Mouse (Mus musculus) limb, embryonic 10.5 days (tissue): Measurements from ENCODE around the gene Il1rapl2. TPM values are rescaled to one million over a fixed set of nuclear protein-coding genes. Genes with fewer than 3 reads are reported as not detected.

Experiments
- DNase-seq: peaks from one replicate; pipeline ENCODE4 v3.0.0-alpha.2; 2017; ENCODE audit warnings: low spot score
- H3K27ac ChIP-seq: fragments of 300-500 bp; sonication (generic); 2 replicates; pipeline ENCODE4 v1.5.1; 2016; ENCODE audit warnings: mild to moderate bottlenecking
- H3K27me3 ChIP-seq: fragments of 300-500 bp; sonication (generic); 2 replicates; pipeline ENCODE4 v1.6.1; 2016; ENCODE audit warnings: low read depth, mild to moderate bottlenecking; ENCODE audit not compliant: poor library complexity, severe bottlenecking
- H3K36me3 ChIP-seq: fragments of 300-500 bp; sonication (generic); 2 replicates; pipeline ENCODE4 v1.6.1; 2016; ENCODE audit warnings: mild to moderate bottlenecking, moderate library complexity
- H3K4me1 ChIP-seq: fragments of 300-500 bp; sonication (generic); 2 replicates; pipeline ENCODE4 v1.6.1; 2016
- H3K4me3 ChIP-seq: fragments of 300-500 bp; sonication (generic); 2 replicates; pipeline ENCODE4 v1.5.1; 2016; ENCODE audit warnings: mild to moderate bottlenecking, moderate library complexity
- H3K9me3 ChIP-seq: fragments of 300-500 bp; sonication (generic); replicated peaks from 2 replicates; pipeline ENCODE4 v1.6.1; 2016; ENCODE audit warnings: mild to moderate bottlenecking
- WGBS: fragments of 180-500 bp; shearing (Covaris S2); methylation state at CpG from one replicate; pipeline ENCODE4 v1.1.7; 2016; 5-methylcytosine and 5-hydroxymethylcytosine counted together
- polyA plus RNA-seq: library from polyadenylated mRNA; unstranded; fragments of >200 nt; fragmentation: Nextera tagmentation; extraction: Ambion mirVana; gene quantifications from 2 replicates; pipeline ENCODE4 v1.2.1, GENCODE M21; 2016

Il1rapl2 gene
- polyA plus RNA-seq, 1 experiment from 2014 or later: 0.09 TPM

DNA sequence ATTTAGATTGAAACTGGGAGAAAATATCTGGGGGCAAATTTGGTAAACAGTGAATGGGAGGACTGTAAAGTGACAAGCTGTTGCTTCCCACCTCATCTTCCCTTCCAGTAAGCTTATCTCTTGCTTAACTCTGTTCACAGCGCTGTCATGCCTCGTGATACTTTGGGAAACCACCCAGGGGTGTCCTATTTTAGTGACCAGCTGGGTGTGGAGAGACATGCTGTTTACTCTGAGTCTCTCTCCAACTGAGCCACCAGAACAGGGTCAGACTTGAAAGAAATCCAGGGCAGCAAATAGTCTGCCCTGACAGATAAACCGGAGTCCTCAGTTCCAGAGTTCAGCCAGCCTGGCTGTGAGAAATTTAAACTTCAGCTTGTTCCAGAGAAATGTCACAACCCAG lies 867.5 kb downstream of the Il1rapl2 start:
- Histone ChIP-seq H3K4me3 (no peak overlapping the region), H3K4me1 (no peaks in the 10 kb centered on the region), H3K27ac (no peak overlapping the region), H3K36me3 (no peaks in the 10 kb centered on the region), H3K9me3 (no peaks in the 10 kb centered on the region), H3K27me3 (peaks cover 14% of the 10 kb centered on the region; the same call in 1 of the 2 replicates)
- no peak for DNase-seq
- 65% methylated on average over 3 of the region's 3 CpGs for whole genome bisulfite sequencing

DNA sequence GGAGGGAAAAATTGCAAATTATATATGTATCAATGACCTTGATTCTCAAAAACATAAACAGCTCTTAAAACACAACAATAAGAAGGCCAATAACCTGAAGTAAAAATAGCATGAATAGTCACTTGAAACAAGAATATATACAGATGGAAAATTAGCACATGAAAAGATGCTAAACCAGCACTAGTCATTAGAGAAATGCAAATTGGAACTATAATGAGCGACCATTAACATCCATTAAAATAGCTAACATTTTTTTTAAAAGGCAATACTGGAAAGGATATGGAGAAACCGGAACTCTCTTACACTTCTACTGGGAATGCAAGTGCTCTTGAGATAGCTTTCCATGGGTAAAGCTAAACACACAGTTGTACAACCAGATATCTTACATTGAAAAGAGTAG lies 879.4 kb downstream of the Il1rapl2 start:
- Histone ChIP-seq H3K4me3 (no peak overlapping the region), H3K27ac (no peak overlapping the region), H3K27me3 (0 out of 2 replicates have a peak, but pooled peaks cover 11% of the 10 kb centered on the region), H3K4me1 (no peaks in the 10 kb centered on the region), H3K36me3 (no peaks in the 10 kb centered on the region), H3K9me3 (no peaks in the 10 kb centered on the region)
- no peak for DNase-seq
- WGBS: 93% methylated on average over 2 of the region's 2 CpGs

DNA sequence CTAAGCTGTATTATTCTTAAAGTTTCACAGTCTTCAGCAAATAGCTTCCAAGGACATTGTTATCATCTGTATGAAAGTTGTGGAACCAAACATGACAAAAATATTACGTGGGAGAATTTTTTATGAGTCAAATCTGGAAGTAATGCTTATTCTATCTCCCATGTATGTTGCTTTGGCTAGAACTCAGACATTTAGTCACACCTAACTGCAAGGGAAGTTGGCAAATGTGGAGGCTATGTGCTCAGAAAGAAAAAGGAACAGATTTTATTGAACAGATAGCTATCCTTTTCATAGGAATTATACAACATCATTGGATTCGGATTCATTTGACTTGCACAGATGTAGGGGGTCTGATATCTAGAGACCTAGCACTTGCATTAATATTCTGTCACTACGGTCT lies 908.1 kb downstream of the Il1rapl2 start:
- Histone ChIP-seq H3K9me3 (no peaks in the 10 kb centered on the region), H3K4me3 (no peak overlapping the region), H3K4me1 (no peaks in the 10 kb centered on the region), H3K27me3 (peaks cover 16% of the 10 kb centered on the region), H3K27ac (no peak overlapping the region), H3K36me3 (no peaks in the 10 kb centered on the region)
- DNase-seq: no peak
- 84% methylated on average over 3 of the region's 3 CpGs for WGBS

DNA sequence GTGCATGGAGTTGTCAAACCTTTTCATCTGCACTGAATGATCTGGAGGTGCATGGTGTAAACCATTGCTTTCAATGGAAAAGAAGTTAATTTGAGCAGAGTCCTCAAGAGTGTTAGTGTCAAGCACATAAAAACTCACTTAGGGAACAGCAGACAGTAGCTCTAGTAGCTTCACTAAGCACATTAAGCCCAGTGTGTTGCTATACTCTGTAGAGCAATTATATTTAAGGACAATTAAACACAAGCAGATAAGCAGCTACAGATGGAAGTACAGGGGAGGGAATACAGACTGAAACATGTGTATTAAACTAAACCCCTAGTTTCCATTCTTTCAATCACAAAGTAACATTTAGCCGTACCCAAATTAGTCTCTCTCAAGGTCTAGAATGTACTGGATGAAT lies 930.1 kb downstream of the Il1rapl2 start:
- Histone ChIP-seq H3K9me3 (no peaks in the 10 kb centered on the region), H3K4me3 (no peak overlapping the region), H3K36me3 (no peaks in the 10 kb centered on the region), H3K27me3 (no peaks in the 10 kb centered on the region), H3K4me1 (no peaks in the 10 kb centered on the region), H3K27ac (no peak overlapping the region)
- DNase-seq: no peak
- 96% methylated on average over 1 of the region's 1 CpGs for WGBS

DNA sequence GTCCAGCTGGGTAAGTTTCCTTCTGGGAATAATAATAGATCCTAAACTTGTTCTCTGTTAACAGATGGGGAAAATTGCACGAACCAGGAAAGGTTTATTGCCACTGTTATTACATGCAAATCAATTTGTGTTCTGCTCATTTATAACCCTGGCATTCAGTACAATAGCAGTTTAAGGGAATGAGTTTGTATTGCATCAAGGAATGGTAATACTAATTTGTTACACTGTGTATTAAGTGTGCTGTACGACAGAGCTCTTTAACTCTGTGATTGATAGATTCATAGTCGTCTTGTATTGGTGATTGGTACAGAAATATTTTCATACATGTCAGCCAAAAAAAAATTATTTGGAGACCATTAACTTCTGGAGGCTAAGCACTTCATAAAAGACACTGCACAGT lies 934.6 kb downstream of the Il1rapl2 start:
- H3K27ac ChIP-seq: no peak overlapping the region
- H3K4me1 ChIP-seq: no peaks in the 10 kb centered on the region
- 73% methylated on average over 3 of the region's 3 CpGs for WGBS
- no peaks in the 10 kb centered on the region for H3K9me3 ChIP-seq
- H3K36me3 ChIP-seq: no peaks in the 10 kb centered on the region
- no peak for DNase-seq
- H3K4me3 ChIP-seq: no peak overlapping the region
- no peaks in the 10 kb centered on the region for H3K27me3 ChIP-seq

DNA sequence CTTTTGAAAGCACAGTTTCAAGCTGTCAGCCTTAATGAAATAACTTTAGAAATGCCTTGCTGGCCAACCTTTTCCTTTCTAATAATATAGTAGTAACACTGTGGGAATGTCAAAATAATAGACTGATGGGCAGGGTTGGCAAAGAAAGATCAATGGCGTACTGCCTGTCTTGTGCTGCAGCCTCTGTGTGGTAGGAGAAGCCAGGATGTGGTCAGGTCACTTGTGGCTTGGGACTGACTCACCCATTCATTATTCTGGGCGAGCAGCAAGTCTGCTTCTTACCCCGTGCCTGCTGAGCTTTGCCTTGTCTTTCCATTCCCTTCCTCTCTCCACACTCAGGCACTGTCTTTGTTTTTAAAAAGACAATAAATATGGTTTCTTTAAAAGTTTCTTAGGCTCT lies 1049.7 kb downstream of the Il1rapl2 start:
- H3K27ac ChIP-seq: no peak overlapping the region
- H3K9me3 ChIP-seq: no peaks in the 10 kb centered on the region
- WGBS: 78% methylated on average over 3 of the region's 3 CpGs
- peaks cover 22% of the 10 kb centered on the region; the same call in 1 of the 2 replicates for H3K27me3 ChIP-seq
- H3K4me1 ChIP-seq: no peaks in the 10 kb centered on the region
- H3K36me3 ChIP-seq: no peaks in the 10 kb centered on the region
- no peak overlapping the region for H3K4me3 ChIP-seq
- no peak for DNase-seq

DNA sequence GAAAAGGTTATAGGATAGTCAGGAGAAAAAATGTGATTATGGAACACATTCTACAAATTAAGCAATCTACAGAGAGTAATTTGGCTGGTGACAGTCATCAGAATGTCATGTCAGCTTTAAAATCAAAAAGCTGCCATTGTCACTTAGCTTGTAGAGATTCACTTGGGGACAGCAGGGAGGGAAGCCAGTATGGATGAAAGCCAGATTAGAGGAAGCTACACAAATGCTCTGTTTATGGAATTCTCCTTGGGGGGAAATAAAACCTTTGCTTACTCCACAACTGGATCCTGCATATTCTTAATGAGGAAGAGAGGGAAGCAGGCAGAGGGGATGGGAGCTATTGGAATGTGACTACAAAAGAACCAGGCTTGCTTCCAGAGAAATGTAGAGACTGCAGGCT lies 1054.9 kb downstream of the Il1rapl2 start:
- Histone ChIP-seq H3K36me3 (no peaks in the 10 kb centered on the region), H3K9me3 (no peaks in the 10 kb centered on the region), H3K4me1 (no peaks in the 10 kb centered on the region), H3K4me3 (no peak overlapping the region), H3K27me3 (0 out of 2 replicates have a peak, but pooled peaks cover 4% of the 10 kb centered on the region), H3K27ac (no peak overlapping the region)
- DNase-seq: no peak

DNA sequence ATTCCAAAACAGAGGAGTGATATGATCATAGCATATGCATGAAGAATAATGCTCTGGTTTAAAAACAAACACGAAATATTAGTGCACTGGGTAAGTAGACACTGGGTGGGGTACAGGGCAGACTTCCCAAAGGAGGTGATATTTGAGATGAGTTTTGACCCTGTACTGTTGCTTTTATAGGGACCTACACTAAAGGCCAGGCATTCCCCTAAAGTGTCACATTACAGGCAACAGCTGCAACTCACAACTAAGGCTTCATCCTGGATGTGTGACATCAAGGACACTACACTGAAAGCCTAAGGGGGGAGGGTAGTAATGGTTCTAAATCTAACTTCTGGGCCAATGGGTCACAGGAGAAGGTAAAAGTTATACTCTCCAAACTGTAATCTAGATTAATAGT lies 1152.0 kb downstream of the Il1rapl2 start:
- 60% methylated on average over 1 of the region's 1 CpGs for WGBS

DNA sequence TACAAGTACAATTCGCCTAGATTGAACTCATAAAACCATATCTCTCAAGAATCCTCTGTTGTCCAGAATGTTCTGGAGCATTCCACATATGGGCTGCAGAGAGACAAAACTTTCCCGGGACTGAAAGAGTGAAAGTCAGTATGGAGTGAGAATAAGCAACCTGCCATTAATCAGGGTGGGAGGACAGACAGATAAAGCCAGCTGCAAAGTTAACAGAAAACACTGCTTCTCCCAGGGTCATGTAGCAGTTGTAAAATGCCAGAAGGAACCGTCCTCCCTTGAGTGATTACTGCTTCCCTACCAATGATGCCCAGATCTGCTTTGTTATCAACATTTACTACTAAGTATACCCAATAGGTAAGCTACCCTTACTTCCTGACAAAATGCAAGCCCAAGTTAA lies 1230.5 kb downstream of the Il1rapl2 start:
- Histone ChIP-seq H3K4me1 (no peaks in the 10 kb centered on the region), H3K4me3 (no peak overlapping the region), H3K27me3 (peaks cover 41% of the 10 kb centered on the region), H3K36me3 (no peaks in the 10 kb centered on the region), H3K9me3 (no peaks in the 10 kb centered on the region), H3K27ac (no peak overlapping the region)
- DNase-seq: no peak
- WGBS: 32% methylated on average over 3 of the region's 3 CpGs

More for the DNA sequence above, 1152.0 kb downstream of the Il1rapl2 start:
- Histone ChIP-seq H3K9me3 (no peaks in the 10 kb centered on the region), H3K27ac (no peak overlapping the region), H3K4me1 (no peaks in the 10 kb centered on the region), H3K27me3 (peaks cover 68% of the 10 kb centered on the region), H3K36me3 (no peaks in the 10 kb centered on the region), H3K4me3 (no peak overlapping the region)
- DNase-seq: no peak

DNA sequence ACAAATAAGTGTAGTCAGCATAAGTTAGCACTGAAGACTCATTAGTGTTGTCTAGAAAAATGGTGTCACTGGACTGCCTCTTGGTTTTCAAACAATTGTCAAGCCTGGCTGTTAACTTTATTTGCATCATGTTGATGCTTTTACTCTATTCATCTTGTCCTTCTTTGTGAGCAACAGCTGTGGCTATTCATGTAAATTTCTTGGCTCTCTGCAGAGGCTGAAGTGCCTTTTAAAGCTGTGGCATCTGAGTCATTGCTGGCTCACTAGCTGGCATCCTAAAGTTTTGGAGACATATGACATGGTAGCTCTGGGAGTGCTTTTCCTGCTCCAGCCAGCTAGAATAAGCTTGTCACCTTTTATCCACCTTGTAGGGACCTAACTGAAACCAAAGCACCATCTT lies 1261.5 kb downstream of the Il1rapl2 start:
- no peak for DNase-seq
- H3K9me3 ChIP-seq: no peaks in the 10 kb centered on the region
- no peaks in the 10 kb centered on the region for H3K36me3 ChIP-seq
- H3K27me3 ChIP-seq: peaks cover 36% of the 10 kb centered on the region
- no peak overlapping the region for H3K4me3 ChIP-seq
- no peaks in the 10 kb centered on the region for H3K4me1 ChIP-seq
- no peak overlapping the region for H3K27ac ChIP-seq

DNA sequence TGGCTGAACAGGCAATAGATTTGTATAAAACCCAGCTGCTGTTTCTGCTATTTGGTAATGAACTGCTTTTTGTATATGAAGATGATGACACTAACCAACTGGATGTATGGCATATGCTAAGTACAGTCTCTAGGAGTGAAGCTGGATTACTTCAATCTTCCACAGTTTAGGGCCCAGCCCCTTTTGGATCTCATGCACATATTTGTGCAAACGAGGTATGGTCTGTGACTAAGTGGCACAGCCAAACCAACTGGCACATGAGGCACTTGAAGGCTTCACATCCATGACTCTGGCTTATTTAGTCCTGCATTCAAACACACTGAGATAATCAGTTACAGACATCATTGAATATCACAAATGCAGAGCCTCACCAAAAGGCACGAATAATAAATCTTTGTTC lies 1263.5 kb downstream of the Il1rapl2 start:
- no peak overlapping the region for H3K4me3 ChIP-seq
- H3K36me3 ChIP-seq: no peaks in the 10 kb centered on the region
- no peak for DNase-seq
- H3K9me3 ChIP-seq: no peaks in the 10 kb centered on the region
- WGBS: 80% methylated on average over 2 of the region's 2 CpGs
- H3K27ac ChIP-seq: no peak overlapping the region
- H3K27me3 ChIP-seq: peaks cover 54% of the 10 kb centered on the region
- no peaks in the 10 kb centered on the region for H3K4me1 ChIP-seq

DNA sequence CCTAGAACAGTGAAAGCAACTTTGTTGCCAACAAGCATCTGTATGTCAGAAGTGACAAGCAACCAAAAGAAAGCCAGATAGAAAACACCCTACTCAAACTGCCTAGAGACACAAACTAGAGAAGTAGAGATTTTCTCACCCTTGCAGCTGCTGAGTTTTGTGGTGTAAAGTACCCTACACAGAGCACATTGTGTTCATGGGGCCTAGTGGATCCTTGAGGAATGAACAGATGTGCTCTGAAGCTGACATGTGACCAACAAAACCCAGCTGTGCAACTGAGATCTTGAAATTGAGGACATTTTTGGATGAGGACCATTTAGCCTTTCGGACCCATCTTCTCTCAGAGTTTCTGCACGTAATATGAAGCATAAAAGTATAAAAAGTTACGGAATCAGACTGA lies 1268.0 kb downstream of the Il1rapl2 start:
- DNase-seq: no peak
- WGBS: 94% methylated on average over 3 of the region's 3 CpGs
- H3K4me3 ChIP-seq: no peak overlapping the region
- H3K9me3 ChIP-seq: no peaks in the 10 kb centered on the region
- H3K36me3 ChIP-seq: no peaks in the 10 kb centered on the region
- peaks cover 52% of the 10 kb centered on the region for H3K27me3 ChIP-seq
- no peak overlapping the region for H3K27ac ChIP-seq
- H3K4me1 ChIP-seq: no peaks in the 10 kb centered on the region
